Mouse (Mus musculus) megakaryocyte, embryonic 14.5 days (primary cell): Measurements from ENCODE around the gene Mybpc2. TPM values are rescaled to one million over a fixed set of nuclear protein-coding genes. Genes with fewer than 3 reads are reported as not detected.
A peak's percentile ranks its signal among the peaks of the same experiment; 100 is the strongest.

Experiments used
- H3K27me3 ChIP-seq: replicated peaks from 2 replicates; pipeline ENCODE3; 2012; ENCODE audit warnings: inconsistent platforms
- H3K36me3 ChIP-seq: replicated peaks from 2 replicates; pipeline ENCODE3; 2012; ENCODE audit warnings: low read length, inconsistent platforms, mixed read lengths
- H3K4me1 ChIP-seq: 2 replicates; pipeline ENCODE4 v1.6.1; 2012; ENCODE audit warnings: inconsistent platforms
- H3K4me3 ChIP-seq: replicated peaks from 2 replicates; pipeline ENCODE3; 2012; ENCODE audit warnings: moderate library complexity, mild to moderate bottlenecking, inconsistent platforms
- H3K9me3 ChIP-seq: 2 replicates; pipeline ENCODE4 v1.6.1; 2012; ENCODE audit warnings: inconsistent platforms
- FLI1 ChIP-seq: IDR thresholded peaks from 2 replicates; pipeline ENCODE4 v1.6.1; 2012; ENCODE audit warnings: low read length, inconsistent platforms, mixed read lengths
- GATA1 ChIP-seq: IDR thresholded peaks from 3 replicates; pipeline ENCODE4 v1.6.1; 2012; ENCODE audit warnings: mixed read lengths, low read length, inconsistent platforms, borderline replicate concordance
- polyA plus RNA-seq: library from polyadenylated mRNA; stranded (reverse); fragments of >175 nt; gene quantifications from 2 replicates; pipeline ENCODE4 v1.2.3, GENCODE M21; 2012; ENCODE audit warnings: low replicate concordance; ENCODE audit not compliant: insufficient read depth

Mybpc2 gene
- polyA plus RNA-seq, 1 experiment, result 0.09 TPM

DNA sequence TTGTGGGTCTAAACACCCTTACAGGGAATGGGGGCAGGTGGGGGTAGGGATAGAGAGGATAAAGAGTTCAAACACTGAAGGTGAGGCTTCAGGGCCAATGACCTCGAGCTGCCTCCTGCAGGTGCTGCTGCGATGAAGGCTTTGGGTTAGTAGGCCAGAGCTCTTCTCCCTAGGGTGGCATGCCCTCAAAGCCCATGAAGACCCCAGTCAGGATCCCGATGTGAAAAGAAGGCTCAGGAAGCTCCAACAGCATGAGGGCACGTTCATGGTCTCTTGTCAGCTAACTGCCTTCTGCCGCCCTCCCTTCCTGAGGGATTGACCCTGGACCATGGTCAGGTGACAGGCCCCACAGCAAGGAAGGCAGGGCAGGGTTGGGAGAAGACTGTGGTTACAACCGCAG, 64.4 kb downstream of the Mybpc2 start:
- Histone ChIP-seq H3K9me3 (peaks cover 24% of the 10 kb centered on the region), H3K27me3 (peaks cover 89% of the 10 kb centered on the region), H3K36me3 (no peaks in the 10 kb centered on the region), H3K4me1 (peaks cover 13% of the 10 kb centered on the region; the same call in 1 of the 2 replicates), H3K4me3 (no peak overlapping the region)
- TF ChIP-seq GATA1 (no peak), FLI1 (no peak)

DNA sequence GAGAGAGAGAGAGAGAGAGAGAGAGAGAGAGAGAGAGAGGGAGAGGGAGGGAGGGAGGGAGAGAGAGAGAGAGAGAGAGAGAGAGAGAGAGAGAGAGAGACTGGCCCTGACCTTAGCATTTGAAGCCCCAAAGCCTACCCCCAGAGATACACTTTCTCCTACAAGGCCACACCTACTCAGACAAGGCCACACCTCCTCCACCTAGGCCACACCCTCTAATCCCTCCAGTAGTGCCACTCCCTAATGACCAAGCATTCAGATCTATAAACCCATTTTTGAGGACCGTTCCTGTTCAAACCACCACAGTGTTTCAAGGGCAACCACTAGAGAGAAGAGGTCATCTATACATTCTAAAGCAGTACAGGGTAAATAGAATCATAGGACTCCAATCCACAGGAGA, 68.2 kb downstream of the Mybpc2 start:
- no peak overlapping the region for H3K4me3 ChIP-seq
- peaks cover 20% of the 10 kb centered on the region for H3K4me1 ChIP-seq
- H3K9me3 ChIP-seq, result peaks cover 15% of the 10 kb centered on the region
- TF ChIP-seq GATA1, result no peak
- no peak for TF ChIP-seq FLI1
- no peaks in the 10 kb centered on the region for H3K36me3 ChIP-seq
- H3K27me3 ChIP-seq, result peaks cover 67% of the 10 kb centered on the region

- peaks cover 56% of the 10 kb centered on the region for H3K27me3 ChIP-seq
- no peak for TF ChIP-seq GATA1
- no peak for TF ChIP-seq FLI1
- H3K4me1 ChIP-seq, result peaks cover 20% of the 10 kb centered on the region
- H3K4me3 ChIP-seq, result peak overlapping the region; percentile 78
- H3K9me3 ChIP-seq, result peaks cover 3% of the 10 kb centered on the region; the same call in 1 of the 2 replicates
- H3K36me3 ChIP-seq, result no peaks in the 10 kb centered on the region
Observed at GRCm38 (mm10) chr7:44453256-44453655, 71.2 kb downstream of the Mybpc2 start.

Other genes starting within 250 kb of the Mybpc2 start
- 0.92 and 1.8 TPM in 2 replicates for gene Clec11a, start 217.8 kb downstream of the Mybpc2 start, polyA plus RNA-seq
- 0.07 TPM in 1 of 2 replicates, not detected in the other for gene Shank1, start 214.4 kb downstream of the Mybpc2 start, polyA plus RNA-seq
- gene Syt3, start 140.6 kb downstream of the Mybpc2 start, polyA plus RNA-seq, result not detected in 2 replicates
- gene 1700008O03Rik, start 138.8 kb downstream of the Mybpc2 start, polyA plus RNA-seq, result not detected in 2 replicates
- gene Lrrc4b, start 95.6 kb downstream of the Mybpc2 start, polyA plus RNA-seq, result not detected in 2 replicates
- gene Aspdh, start 59.3 kb downstream of the Mybpc2 start, polyA plus RNA-seq, result not detected in 2 replicates
- gene Josd2, start 56.7 kb downstream of the Mybpc2 start, polyA plus RNA-seq, result 191 and 466 TPM in 2 replicates
- gene Emc10, start 28.1 kb downstream of the Mybpc2 start, polyA plus RNA-seq, result 156 and 185 TPM in 2 replicates
- gene Fam71e1, start 28.1 kb downstream of the Mybpc2 start, polyA plus RNA-seq, result 2.1 and 9.0 TPM in 2 replicates
- 0.64 and 1.2 TPM in 2 replicates for gene Spib, start 7.4 kb upstream of the Mybpc2 start, polyA plus RNA-seq
- 61.8 and 199 TPM in 2 replicates for gene Pold1, start 24.2 kb upstream of the Mybpc2 start, polyA plus RNA-seq
- 269 and 455 TPM in 2 replicates for gene Nr1h2, start 29.3 kb upstream of the Mybpc2 start, polyA plus RNA-seq
- gene Napsa, start 47.7 kb upstream of the Mybpc2 start, polyA plus RNA-seq, result 2.4 and 14.1 TPM in 2 replicates
- 1.8 and 4.0 TPM in 2 replicates for gene Kcnc3, start 66.0 kb upstream of the Mybpc2 start, polyA plus RNA-seq
- gene Myh14, start 146.2 kb upstream of the Mybpc2 start, polyA plus RNA-seq, result 0.02 TPM in 1 of 2 replicates, not detected in the other
- not detected in 2 replicates for gene Izumo2, start 184.1 kb upstream of the Mybpc2 start, polyA plus RNA-seq
- gene Vrk3, start 223.8 kb upstream of the Mybpc2 start, polyA plus RNA-seq, result 63.8 and 68.6 TPM in 2 replicates
- gene Zfp473, start 226.4 kb upstream of the Mybpc2 start, polyA plus RNA-seq, result 0.12 TPM in 1 of 2 replicates, not detected in the other